Mouse (Mus musculus) spleen, adult 2 months (tissue): ENCODE results near the gene Olfr711.

Source experiments
- CTCF ChIP-seq: fragments of 200-500 bp; IDR thresholded peaks from 2 replicates; pipeline ENCODE4 v1.5.1; 2011; ENCODE audit warnings: mild to moderate bottlenecking, inconsistent platforms; ENCODE audit not compliant: insufficient read depth, insufficient read length, insufficient replicate concordance; ENCODE audit errors: extremely low read depth
- POLR2A ChIP-seq: fragments of 200-500 bp; IDR thresholded peaks from 2 replicates; pipeline ENCODE4 v1.6.1; 2011; ENCODE audit warnings: low read depth, low read length, inconsistent platforms

DNA sequence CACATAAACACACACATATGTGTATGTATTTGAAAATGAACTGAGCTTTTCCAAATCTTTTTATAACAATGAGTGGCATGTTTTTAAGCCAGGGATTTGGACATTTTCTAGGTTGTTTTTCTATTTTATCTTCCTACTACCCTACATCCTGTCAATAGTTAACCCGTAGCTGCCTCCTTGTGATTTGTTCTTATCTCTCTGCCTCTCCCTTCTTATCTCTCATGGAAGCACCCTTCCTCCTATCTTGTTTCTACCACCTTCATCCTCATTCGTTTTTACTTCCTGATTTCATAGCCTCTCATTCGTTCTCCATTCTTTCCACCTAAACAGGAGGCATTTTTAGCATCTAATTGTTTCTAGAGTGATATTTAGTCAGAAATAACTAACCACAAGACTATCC, 28.9 kb upstream of the Olfr711 start:
- TF ChIP-seq CTCF (no peak), POLR2A (no peak)
